Comparison of ENCODE assay signal across 7 mouse cellular contexts in genomic region chr9:58253033-58253804, GRCm38 (mm10). TPM values are rescaled to one million over a fixed set of nuclear protein-coding genes. Genes with fewer than 3 reads are reported as not detected.
DNase-seq lines count a peak whose midpoint lies in the region; ATAC-seq and TF ChIP-seq lines count a peak whose summit lies in the region.

TSS of gene Stoml1 (plus strand) at chr9:58253164.

- H3K27ac ChIP-seq in embryonic facial prominence, embryonic 12.5 days, result peak within 1 kb of the TSS; percentile 77
- H3K27ac ChIP-seq in kidney, adult 2 months (ENCODE audit: insufficient read depth, low read depth, low read length), result peak within 1 kb of the TSS; percentile 44
- H3K27ac ChIP-seq in limb, embryonic 12.5 days, result 0 out of 2 replicates have a peak within 1 kb of the TSS, but pooled peaks have one; percentile 18
- H3K27ac ChIP-seq in midbrain, embryonic 15.5 days, result peak within 1 kb of the TSS; percentile 75
- H3K27ac ChIP-seq in spleen, adult 2 months (ENCODE audit: insufficient read depth, low read length), result peak within 1 kb of the TSS; percentile 92

- H3K27me3 ChIP-seq in embryonic facial prominence, embryonic 12.5 days, result no peaks in the 10 kb centered on the region
- H3K27me3 ChIP-seq in kidney, adult 2 months (replicated peaks; ENCODE audit: control insufficient read depth, insufficient read depth, low read length), result no peaks in the 10 kb centered on the region
- no peaks in the 10 kb centered on the region for H3K27me3 ChIP-seq in limb, embryonic 12.5 days
- H3K27me3 ChIP-seq in midbrain, embryonic 15.5 days (replicated peaks), result no peaks in the 10 kb centered on the region
- no peaks in the 10 kb centered on the region for H3K27me3 ChIP-seq in spleen, adult 2 months (ENCODE audit: control insufficient read depth, insufficient read depth, low read length)

- H3K9ac ChIP-seq in embryonic facial prominence, embryonic 12.5 days, result peak within 1 kb of the TSS; percentile 82
- H3K9ac ChIP-seq in limb, embryonic 12.5 days (replicated peaks), result peak within 1 kb of the TSS; percentile 72
- H3K9ac ChIP-seq in midbrain, embryonic 15.5 days, result peak within 1 kb of the TSS; percentile 83

- peak within 1 kb of the TSS; percentile 78 for H3K4me3 ChIP-seq in embryonic facial prominence, embryonic 12.5 days
- peak within 1 kb of the TSS; percentile 70 for H3K4me3 ChIP-seq in kidney, adult 2 months (ENCODE audit: insufficient read depth, low read depth, low read length)
- peak within 1 kb of the TSS; percentile 67 for H3K4me3 ChIP-seq in limb, embryonic 12.5 days (replicated peaks)
- H3K4me3 ChIP-seq in midbrain, embryonic 15.5 days, result peak within 1 kb of the TSS; percentile 84
- H3K4me3 ChIP-seq in spleen, adult 2 months (ENCODE audit: extremely low read depth, insufficient read depth, insufficient read length), result peak within 1 kb of the TSS; percentile 62

- peak; percentile 86 for ATAC-seq in embryonic facial prominence, embryonic 12.5 days (ENCODE audit: insufficient number of reproducible peaks, insufficient read depth, low FRiP score, low TSS enrichment)
- ATAC-seq in limb, embryonic 12.5 days (ENCODE audit: insufficient number of reproducible peaks, insufficient read depth, low FRiP score, low TSS enrichment, low read depth), result peak; percentile 91; the same call in 1 of the 2 replicates
- peak; percentile 96 for ATAC-seq in midbrain, embryonic 15.5 days (replicated peaks)

- H3K36me3 ChIP-seq in embryonic facial prominence, embryonic 12.5 days, result peaks cover 24% of the 10 kb centered on the region
- no peaks in the 10 kb centered on the region for H3K36me3 ChIP-seq in kidney, adult 2 months (ENCODE audit: control insufficient read depth, insufficient read depth, low read length)
- peaks cover 17% of the 10 kb centered on the region for H3K36me3 ChIP-seq in limb, embryonic 12.5 days
- peaks cover 9% of the 10 kb centered on the region; the same call in 1 of the 2 replicates for H3K36me3 ChIP-seq in midbrain, embryonic 15.5 days (replicated peaks)
- 0 out of 2 replicates have a peak, but pooled peaks cover 1% of the 10 kb centered on the region for H3K36me3 ChIP-seq in spleen, adult 2 months (ENCODE audit: control insufficient read depth, insufficient read depth, low read length)

- peak; percentile 94 for TF ChIP-seq CTCF in kidney, adult 2 months (conservative IDR thresholded peaks at IDR 0.05; ENCODE audit: insufficient read depth, insufficient read length, low read depth, low read length)
- peak; percentile 84; the same call in 1 of the 2 replicates for TF ChIP-seq CTCF in spleen, adult 2 months (IDR thresholded peaks at IDR 0.05; ENCODE audit: extremely low read depth, insufficient read depth, insufficient read length, insufficient replicate concordance)

- TF ChIP-seq POLR2A in kidney, adult 2 months (IDR thresholded peaks at IDR 0.05; ENCODE audit: low read depth, low read length), result peak; percentile 63
- peak; percentile 86 for TF ChIP-seq POLR2A in spleen, adult 2 months (IDR thresholded peaks at IDR 0.05; ENCODE audit: low read depth, low read length)

- no peaks in the 10 kb centered on the region for H3K9me3 ChIP-seq in embryonic facial prominence, embryonic 12.5 days
- H3K9me3 ChIP-seq in limb, embryonic 12.5 days, result no peaks in the 10 kb centered on the region
- no peaks in the 10 kb centered on the region for H3K9me3 ChIP-seq in midbrain, embryonic 15.5 days

- DNase-seq in adrenal gland, postnatal 25 days, result peak; percentile 93
- peak; percentile 98 for DNase-seq in heart, adult 18-20 months
- peak; percentile 98 for DNase-seq in kidney, adult 2 months
- peak; percentile 86 to 92 for DNase-seq in spleen, adult 2 months (ENCODE audit: low read depth in 1 of 2, low spot score in 2 of 2)

- peaks cover 10% of the 10 kb centered on the region; the same call in 1 of the 2 replicates for H3K4me1 ChIP-seq in embryonic facial prominence, embryonic 12.5 days
- peaks cover 9% of the 10 kb centered on the region; the same call in 1 of the 2 replicates for H3K4me1 ChIP-seq in kidney, adult 2 months (ENCODE audit: control insufficient read depth, insufficient read depth, low read length)
- peaks cover 18% of the 10 kb centered on the region for H3K4me1 ChIP-seq in limb, embryonic 12.5 days (replicated peaks)
- peaks cover 28% of the 10 kb centered on the region for H3K4me1 ChIP-seq in midbrain, embryonic 15.5 days
- peaks cover 21% of the 10 kb centered on the region; the same call in 1 of the 2 replicates for H3K4me1 ChIP-seq in spleen, adult 2 months (ENCODE audit: control insufficient read depth, insufficient read depth, insufficient read length)

- WGBS in embryonic facial prominence, embryonic 12.5 days, result under 1% methylated on average over 31 of the region's 31 CpGs
- WGBS in kidney, adult 2 months, result 2% methylated on average over 31 of the region's 31 CpGs
- under 1% methylated on average over 31 of the region's 31 CpGs for WGBS in limb, embryonic 12.5 days
- under 1% methylated on average over 31 of the region's 31 CpGs for WGBS in midbrain, embryonic 15.5 days
- under 1% methylated on average over 31 of the region's 31 CpGs for WGBS in spleen, adult 2 months

- H3K4me2 ChIP-seq in embryonic facial prominence, embryonic 12.5 days (replicated peaks), result peak within 1 kb of the TSS; percentile 69
- H3K4me2 ChIP-seq in limb, embryonic 12.5 days, result peak within 1 kb of the TSS; percentile 82
- peak within 1 kb of the TSS; percentile 65 for H3K4me2 ChIP-seq in midbrain, embryonic 15.5 days

RNA-seq across cellular contexts. Expression of gene Stoml1, which starts in this region (rescaled TPM):
- 18.2 and 29.6 TPM in 2 replicates for total RNA-seq in adrenal gland, postnatal 25 days (2021)
- 40.9 and 44.2 TPM in 2 replicates for polyA plus RNA-seq in embryonic facial prominence, embryonic 12.5 days (2016; fragmentation: Nextera tagmentation; extraction: Ambion mirVana)
- 10 to 100 TPM; 10.2 to 10.5 TPM for total RNA-seq in heart, adult 18-20 months (2021)
- polyA plus RNA-seq in kidney, adult 2 months (2012; rRNA removed), result 32.5 and 32.6 TPM in 2 replicates
- polyA plus RNA-seq in limb, embryonic 12.5 days (2016; fragmentation: Nextera tagmentation; extraction: Ambion mirVana), result 33.6 and 35.3 TPM in 2 replicates
- 136 and 140 TPM in 2 replicates for polyA plus RNA-seq in midbrain, embryonic 15.5 days (2015; fragmentation: Nextera tagmentation; extraction: Ambion mirVana)
- 55.5 and 63.5 TPM in 2 replicates for polyA plus RNA-seq in spleen, adult 2 months (2012; rRNA removed)

Comparison
In these comparisons a context has a peak if more than half of its experiments do, and no peak if none do; other contexts are left out.
1. Peak in every context shown above with its lines: DNase-seq, ATAC-seq, H3K4me3 ChIP-seq and H3K27ac ChIP-seq.
2. H3K27ac ChIP-seq: peak in every context shown above with its lines; median percentile 92 in spleen, adult 2 months; 77 in embryonic facial prominence, embryonic 12.5 days; 75 in midbrain, embryonic 15.5 days; 44 in kidney, adult 2 months; 18 in limb, embryonic 12.5 days.